Mouse (Mus musculus) testis, adult 2 months (tissue): ENCODE results near the gene Tdrd9. TPM values are rescaled to one million over a fixed set of nuclear protein-coding genes. Genes with fewer than 3 reads are reported as not detected.

Source experiments
- H3K27ac ChIP-seq: fragments of 200-500 bp; 2 replicates; pipeline ENCODE4 v1.5.1; 2012; ENCODE audit warnings: low read depth, low read length; ENCODE audit not compliant: control insufficient read depth, insufficient read depth
- H3K27me3 ChIP-seq: fragments of 200-500 bp; 2 replicates; pipeline ENCODE4 v1.6.1; 2012; ENCODE audit warnings: mild to moderate bottlenecking, low read length, moderate library complexity; ENCODE audit not compliant: control insufficient read depth, insufficient read depth
- H3K36me3 ChIP-seq: fragments of 200-500 bp; 2 replicates; pipeline ENCODE4 v1.6.1; 2012; ENCODE audit warnings: mild to moderate bottlenecking, low read length; ENCODE audit not compliant: control insufficient read depth, insufficient read depth
- H3K4me1 ChIP-seq: fragments of 200-500 bp; 2 replicates; pipeline ENCODE4 v1.6.1; 2012; ENCODE audit warnings: low read length; ENCODE audit not compliant: control insufficient read depth, insufficient read depth
- H3K4me3 ChIP-seq: fragments of 200-500 bp; 2 replicates; pipeline ENCODE4 v1.5.1; 2012; ENCODE audit warnings: low read depth, mild to moderate bottlenecking, low read length, moderate library complexity, mixed read lengths; ENCODE audit not compliant: control insufficient read depth
- CTCF ChIP-seq: fragments of 200-500 bp; IDR thresholded peaks from 2 replicates; pipeline ENCODE4 v1.5.1; 2012; ENCODE audit warnings: low read depth, mild to moderate bottlenecking, inconsistent platforms, low read length, moderate library complexity; ENCODE audit not compliant: control insufficient read depth, insufficient read depth, insufficient replicate concordance
- POLR2A ChIP-seq: fragments of 200-500 bp; IDR thresholded peaks from 2 replicates; pipeline ENCODE4 v1.6.1; 2012; ENCODE audit warnings: low read depth, mild to moderate bottlenecking, inconsistent platforms, low read length, moderate library complexity; ENCODE audit not compliant: control insufficient read depth
- polyA plus RNA-seq: library from polyadenylated mRNA; depleted of rRNA; stranded (reverse); fragments of >200 nt; gene quantifications from 2 replicates; pipeline ENCODE4 v1.2.3, GENCODE M21; 2012

Gene Tdrd9
- polyA plus RNA-seq, 1 experiment: 54.7 TPM

GRCm38 (mm10) chr12:112101045-112101444, 129.7 kb downstream of the Tdrd9 start:
- H3K36me3 ChIP-seq: no peaks in the 10 kb centered on the region
- no peak overlapping the region for H3K27ac ChIP-seq
- no peak overlapping the region for H3K4me3 ChIP-seq
- no peaks in the 10 kb centered on the region; the same call in 1 of the 2 replicates for H3K4me1 ChIP-seq
- TF ChIP-seq CTCF: no peak
- TF ChIP-seq POLR2A: no peak
- no peaks in the 10 kb centered on the region for H3K27me3 ChIP-seq

- Histone ChIP-seq H3K4me3 (no peak overlapping the region), H3K27ac (no peak overlapping the region)
- no peak for TF ChIP-seq POLR2A
- no peak for TF ChIP-seq CTCF
Measured at GRCm38 (mm10) chr12:112103179-112103578, 131.8 kb downstream of the Tdrd9 start.

GRCm38 (mm10) chr12:112104890-112105289, 133.5 kb downstream of the Tdrd9 start:
- Histone ChIP-seq H3K27ac (no peak overlapping the region), H3K27me3 (no peaks in the 10 kb centered on the region), H3K4me3 (no peak overlapping the region), H3K4me1 (no peaks in the 10 kb centered on the region; the same call in 1 of the 2 replicates), H3K36me3 (no peaks in the 10 kb centered on the region)
- TF ChIP-seq POLR2A: no peak
- no peak for TF ChIP-seq CTCF

More at GRCm38 (mm10) chr12:112103179-112103578, 131.8 kb downstream of the Tdrd9 start:
- H3K27me3 ChIP-seq: no peaks in the 10 kb centered on the region
- no peaks in the 10 kb centered on the region for H3K36me3 ChIP-seq
- no peaks in the 10 kb centered on the region; the same call in 1 of the 2 replicates for H3K4me1 ChIP-seq

- Histone ChIP-seq H3K4me1 (no peaks in the 10 kb centered on the region), H3K27me3 (no peaks in the 10 kb centered on the region), H3K36me3 (no peaks in the 10 kb centered on the region), H3K27ac (no peak within 1 kb of the TSS), H3K4me3 (no peak within 1 kb of the TSS)
- no peak for TF ChIP-seq CTCF
- no peak for TF ChIP-seq POLR2A
Measured at GRCm38 (mm10) chr12:112106541-112106971, 135.2 kb downstream of the Tdrd9 start, which contains the start of gene Aspg. Gene Aspg (plus strand): TSS chr12:112106679.

GRCm38 (mm10) chr12:112107685-112108084, 136.3 kb downstream of the Tdrd9 start:
- no peaks in the 10 kb centered on the region for H3K27me3 ChIP-seq
- no peaks in the 10 kb centered on the region for H3K36me3 ChIP-seq
- H3K4me1 ChIP-seq: no peaks in the 10 kb centered on the region
- no peak overlapping the region for H3K4me3 ChIP-seq
- no peak for TF ChIP-seq POLR2A
- TF ChIP-seq CTCF: no peak
- no peak overlapping the region for H3K27ac ChIP-seq

GRCm38 (mm10) chr12:112108696-112109445, 137.5 kb downstream of the Tdrd9 start:
- H3K36me3 ChIP-seq: no peaks in the 10 kb centered on the region
- TF ChIP-seq POLR2A: no peak
- TF ChIP-seq CTCF: no peak
- H3K27me3 ChIP-seq: no peaks in the 10 kb centered on the region
- no peak overlapping the region for H3K27ac ChIP-seq
- H3K4me3 ChIP-seq: no peak overlapping the region
- peaks cover 3% of the 10 kb centered on the region for H3K4me1 ChIP-seq

GRCm38 (mm10) chr12:112109701-112110100, 138.3 kb downstream of the Tdrd9 start:
- Histone ChIP-seq H3K4me1 (peaks cover 3% of the 10 kb centered on the region), H3K36me3 (no peaks in the 10 kb centered on the region), H3K27me3 (no peaks in the 10 kb centered on the region), H3K27ac (no peak overlapping the region), H3K4me3 (no peak overlapping the region)
- TF ChIP-seq POLR2A: no peak
- no peak for TF ChIP-seq CTCF
